Mouse (Mus musculus): ENCODE results near the gene Copb1.
A peak's percentile ranks its signal among the peaks of the same experiment; 100 is the strongest.
"Not testable (repeated sequence)": the region's sequence is repeated elsewhere in the genome, so short reads cannot be mapped to it uniquely, and the experiment has no call there.

Gene Copb1

DNA sequence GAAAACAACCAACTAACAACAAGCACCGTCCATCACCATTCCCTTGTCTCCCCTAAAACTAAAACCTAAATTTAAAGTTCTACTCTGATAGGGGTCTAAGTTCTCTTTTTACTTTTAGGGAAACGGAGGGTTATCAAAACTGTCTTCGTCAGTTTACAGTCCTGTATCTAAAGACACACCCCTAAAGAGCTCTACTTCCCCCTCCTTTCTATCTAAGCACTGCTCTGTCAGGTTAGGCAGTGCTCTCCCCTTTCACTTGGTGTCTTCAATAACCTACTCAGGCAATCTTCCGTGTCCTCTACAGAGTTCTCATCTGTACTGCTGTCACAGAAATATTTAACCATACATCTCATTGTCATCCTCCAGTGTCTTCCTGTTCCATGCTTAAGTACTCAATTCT, 34.1 kb downstream of the Copb1 start:
- DNase-seq (ENCODE audit: low read depth in 2 of 2, low spot score in 2 of 2) = no peak

DNA sequence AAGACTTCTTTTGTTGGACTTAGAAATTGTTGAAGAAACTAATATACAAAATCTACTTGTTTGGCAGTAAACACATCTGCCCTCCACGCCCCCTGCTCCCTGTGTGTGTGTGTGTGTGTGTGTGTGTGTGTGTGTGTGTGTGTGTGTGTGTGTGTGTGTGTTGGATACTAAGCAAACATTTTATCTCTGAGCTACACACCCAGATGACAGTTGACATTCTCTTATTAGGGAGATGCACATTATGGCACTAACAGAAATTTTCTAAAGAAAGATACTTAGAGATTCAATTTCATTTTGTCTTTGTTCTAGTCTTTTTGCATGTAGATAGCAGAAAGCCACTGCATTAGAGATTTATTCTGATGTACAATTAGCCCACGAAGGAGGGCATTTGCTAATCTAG, 37.6 kb downstream of the Copb1 start:
- DNase-seq (ENCODE audit: low read depth in 2 of 2, low spot score in 2 of 2) = no peak

DNA sequence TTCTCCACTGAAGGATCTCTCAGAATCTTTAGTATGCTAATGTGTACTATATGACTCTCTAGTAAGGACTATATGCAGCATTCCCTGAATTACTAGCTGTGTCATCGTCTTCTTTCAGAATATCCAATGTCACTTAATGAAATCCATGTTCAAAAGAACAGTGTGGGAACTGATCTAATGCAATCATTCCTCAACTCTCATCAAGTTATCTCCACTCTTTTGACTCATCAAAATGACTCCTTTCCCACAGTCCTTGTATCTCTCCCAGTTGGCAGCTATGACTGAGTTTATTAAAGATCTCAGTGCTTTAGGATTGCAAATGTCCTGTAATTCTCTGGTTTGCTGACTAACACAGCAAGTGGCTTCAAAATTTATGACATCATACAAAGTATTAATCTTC, 40.1 kb downstream of the Copb1 start:
- DNase-seq (ENCODE audit: low read depth in 2 of 2, low spot score in 2 of 2) = no peak

DNA sequence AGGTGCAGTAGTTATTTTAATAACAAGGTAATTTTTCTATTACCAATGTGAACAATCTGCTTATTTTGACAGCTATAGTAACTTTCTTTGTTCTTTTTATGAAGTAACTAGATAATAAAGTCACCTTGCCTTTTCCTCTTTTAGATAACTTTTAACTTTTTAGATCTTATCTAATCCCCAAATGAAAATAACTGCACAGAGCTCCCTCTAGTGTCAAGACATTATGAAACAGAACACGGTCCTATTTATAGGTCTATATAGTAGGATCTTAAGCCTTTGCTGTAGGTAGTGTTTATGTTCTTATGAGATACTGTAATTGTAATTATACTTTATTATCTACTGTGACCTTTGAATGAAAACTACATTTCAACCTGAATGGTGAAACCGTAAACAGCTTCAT, 41.0 kb downstream of the Copb1 start:
- peak in 1 of 2 experiments; percentile 54 for DNase-seq (ENCODE audit: low read depth in 2 of 2, low spot score in 2 of 2)

DNA sequence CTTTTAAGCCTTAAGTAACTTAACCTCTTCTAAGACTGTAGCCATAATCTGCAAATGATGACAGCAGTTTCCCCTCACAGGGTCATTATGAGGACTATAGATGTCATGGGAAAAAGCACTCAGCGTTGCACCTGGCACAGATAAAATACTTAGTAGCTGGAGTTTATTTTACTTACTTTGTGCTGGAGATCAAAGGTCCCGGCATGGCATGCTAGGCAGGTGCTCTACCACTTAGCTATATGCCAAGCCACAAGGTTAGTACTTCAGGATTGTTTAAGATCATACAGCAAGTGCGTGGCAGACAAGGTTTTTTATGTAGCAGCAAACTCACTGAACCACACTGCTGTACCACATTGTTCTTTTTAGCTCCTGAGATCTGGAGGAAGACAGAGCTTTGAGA, 43.9 kb downstream of the Copb1 start:
- DNase-seq (ENCODE audit: low read depth in 2 of 2, low spot score in 2 of 2) = peak; percentile 13 to 18

DNA sequence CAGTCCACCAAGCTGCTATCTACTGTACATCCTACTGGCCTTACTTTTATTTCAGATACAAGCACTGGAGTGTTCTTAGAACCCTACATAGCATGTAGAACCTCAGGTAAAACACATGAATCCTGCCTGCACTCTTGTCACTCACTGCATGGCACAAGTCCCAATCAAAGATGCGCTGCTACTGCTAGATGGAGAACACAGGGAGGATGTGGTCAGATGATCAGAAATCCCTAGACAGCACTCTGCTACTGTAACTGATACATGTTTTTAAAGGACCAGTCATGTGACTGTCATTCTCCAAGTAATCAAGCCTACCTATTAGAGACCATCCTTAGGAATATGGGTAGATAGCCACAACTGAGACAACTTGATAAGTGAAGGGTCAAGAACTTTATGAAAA, 44.7 kb downstream of the Copb1 start:
- peak; percentile 7 to 10 for DNase-seq (ENCODE audit: low read depth in 2 of 2, low spot score in 2 of 2)

DNA sequence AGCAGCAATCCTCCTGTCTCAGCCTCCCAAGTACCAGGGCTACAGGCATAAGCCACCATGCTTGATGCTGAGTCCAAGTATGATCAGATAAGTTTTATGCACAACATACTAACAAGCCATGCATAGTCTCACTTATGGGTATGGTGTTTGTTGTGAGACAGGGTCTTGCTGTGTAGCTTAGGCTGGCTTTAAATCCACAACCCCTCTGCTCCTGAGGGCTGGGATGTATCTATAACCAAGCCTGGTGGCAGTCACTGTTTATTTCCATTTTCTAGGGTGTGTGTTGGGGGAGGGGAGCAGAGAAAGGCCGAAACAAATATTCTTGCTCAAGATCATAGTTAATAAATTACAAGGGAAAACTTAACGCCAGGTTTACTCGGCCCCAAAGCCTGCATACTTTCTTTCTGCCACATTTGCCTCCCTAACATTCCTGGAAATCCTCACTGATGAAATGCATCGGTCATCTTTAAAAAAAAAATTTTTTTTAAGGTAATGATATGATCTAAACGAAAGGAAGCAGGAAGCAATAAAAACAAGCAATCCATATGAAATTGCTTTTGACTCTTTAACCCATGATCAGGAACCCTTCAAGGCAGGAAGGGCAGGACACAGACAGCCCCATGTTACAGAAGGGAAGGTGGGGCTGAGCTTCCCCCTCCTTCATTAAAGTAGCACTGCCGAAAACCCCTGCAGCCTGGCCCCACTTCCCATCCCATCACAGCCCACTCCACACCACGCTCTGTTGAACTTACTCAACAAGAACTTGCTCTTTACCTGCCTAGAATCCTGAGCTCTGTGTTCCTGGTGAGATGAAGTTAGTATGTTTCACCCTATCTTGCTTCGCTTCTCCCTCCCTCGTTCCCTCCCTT, 50.8 kb downstream of the Copb1 start:
- no peak for DNase-seq (ENCODE audit: low read depth in 2 of 2, low spot score in 2 of 2)

DNA sequence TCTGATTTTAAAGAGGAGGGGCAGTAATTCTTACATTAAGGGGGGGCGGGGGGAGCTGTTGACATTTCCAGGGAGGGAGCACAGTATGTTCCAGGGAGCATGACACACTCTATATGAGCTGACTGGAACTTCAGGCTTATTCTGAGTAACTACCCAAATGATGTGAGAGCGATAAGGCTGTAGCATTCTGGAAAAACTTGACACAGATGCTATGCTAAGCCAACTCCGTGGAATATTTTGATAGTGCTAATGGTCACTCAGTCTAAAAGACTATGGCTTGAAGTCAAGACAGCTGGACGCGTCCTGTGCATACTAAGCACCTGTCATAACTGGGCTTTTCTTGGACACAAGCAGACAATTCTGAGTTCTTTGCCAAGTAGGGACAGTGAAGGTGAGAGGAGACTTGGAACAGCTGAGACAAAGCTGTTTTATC, 51.5 kb downstream of the Copb1 start:
- no peak for DNase-seq (ENCODE audit: low read depth in 2 of 2, low spot score in 2 of 2)

DNA sequence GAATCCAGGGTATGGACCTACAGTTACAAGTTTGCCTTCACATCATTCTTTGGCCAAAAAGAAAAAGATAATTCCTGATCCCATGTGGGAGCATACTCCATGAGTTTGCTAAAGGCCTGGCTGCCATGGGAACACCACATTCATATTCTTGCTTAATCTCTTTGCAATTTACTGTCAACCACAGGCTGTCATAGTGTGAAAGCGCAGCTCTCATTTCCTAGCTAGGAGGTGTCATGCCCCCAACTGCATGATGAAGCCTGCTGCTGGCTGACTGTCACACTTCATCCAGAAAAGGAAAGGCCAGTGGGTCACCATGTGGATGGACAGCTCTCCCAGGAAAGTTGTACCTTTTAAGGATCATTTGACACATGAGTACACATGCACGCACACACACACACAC, 53.9 kb downstream of the Copb1 start:
- no peak for DNase-seq (ENCODE audit: low read depth in 2 of 2, low spot score in 2 of 2)

DNA sequence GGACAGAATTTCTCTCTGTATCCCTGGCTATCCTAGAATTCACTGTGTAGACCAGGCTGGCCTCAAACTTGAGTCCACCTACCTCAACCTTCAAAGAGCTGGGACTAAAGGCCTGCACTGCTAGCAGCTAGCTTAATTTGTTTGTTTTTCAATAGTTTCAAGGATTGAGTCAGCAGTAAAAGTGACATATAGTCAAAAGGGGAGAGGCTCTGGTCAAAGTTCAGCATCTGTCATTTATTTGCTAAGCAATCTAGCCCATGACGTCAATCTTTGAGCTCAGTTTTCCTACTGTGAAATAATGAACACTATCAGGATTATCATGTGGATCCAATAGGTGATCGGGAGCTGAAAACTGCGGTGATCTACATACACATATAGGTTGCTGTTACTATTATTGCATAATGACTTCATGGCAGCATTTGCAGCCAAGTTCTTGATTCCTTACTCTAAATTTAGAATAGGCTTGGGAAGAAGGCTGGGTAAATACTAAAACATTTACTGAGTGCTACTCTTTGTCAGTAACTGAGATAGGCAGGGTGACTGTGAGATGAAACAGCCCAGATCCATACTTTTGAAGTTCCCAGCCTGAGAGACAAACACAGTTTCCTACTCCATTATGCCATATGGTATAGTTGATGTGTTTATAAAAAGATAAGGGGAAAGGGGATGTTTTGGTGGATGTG, 54.9 kb downstream of the Copb1 start:
- no peak for DNase-seq (ENCODE audit: low read depth in 2 of 2, low spot score in 2 of 2)

DNA sequence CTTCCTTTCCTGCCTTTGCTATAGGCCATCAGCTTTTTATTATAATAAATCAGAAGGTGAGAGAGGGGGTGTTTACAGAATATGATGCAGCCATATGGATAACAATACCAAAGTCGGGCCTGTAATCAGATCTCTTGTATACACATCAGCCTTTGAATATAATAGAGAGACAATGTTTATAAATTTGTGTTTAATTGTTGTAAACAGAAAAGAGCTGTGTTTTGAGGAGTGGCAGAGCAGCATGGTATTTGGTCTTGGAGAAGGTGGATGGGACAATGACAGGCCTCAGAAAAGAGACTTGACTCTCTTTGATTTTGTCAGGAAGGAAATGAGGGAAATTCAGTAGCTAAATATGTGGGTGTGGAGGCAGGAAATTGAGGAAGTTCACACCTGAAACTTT, 56.3 kb downstream of the Copb1 start:
- no peak for DNase-seq (ENCODE audit: low read depth in 2 of 2, low spot score in 2 of 2)

DNA sequence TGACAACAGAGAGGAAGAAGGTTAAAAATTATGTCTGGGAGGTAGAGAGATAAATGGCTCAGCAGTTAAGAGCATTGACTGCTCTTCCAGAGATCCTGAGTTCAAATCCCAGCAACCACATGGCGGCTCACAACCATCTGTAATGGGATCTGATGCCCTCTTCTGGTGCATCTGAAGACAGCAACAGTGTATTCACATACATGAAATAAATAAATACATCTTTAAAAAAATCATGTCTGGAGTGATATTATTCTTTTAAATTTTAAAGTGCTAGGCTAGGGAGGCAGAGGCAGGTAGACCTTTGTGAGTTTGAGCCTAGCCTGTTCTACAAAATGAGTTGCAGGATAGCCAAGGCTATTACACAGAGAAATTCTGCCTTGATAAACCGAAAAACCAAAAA, 57.9 kb downstream of the Copb1 start:
- DNase-seq (ENCODE audit: low read depth in 2 of 2, low spot score in 2 of 2) = not testable (repeated sequence)

DNA sequence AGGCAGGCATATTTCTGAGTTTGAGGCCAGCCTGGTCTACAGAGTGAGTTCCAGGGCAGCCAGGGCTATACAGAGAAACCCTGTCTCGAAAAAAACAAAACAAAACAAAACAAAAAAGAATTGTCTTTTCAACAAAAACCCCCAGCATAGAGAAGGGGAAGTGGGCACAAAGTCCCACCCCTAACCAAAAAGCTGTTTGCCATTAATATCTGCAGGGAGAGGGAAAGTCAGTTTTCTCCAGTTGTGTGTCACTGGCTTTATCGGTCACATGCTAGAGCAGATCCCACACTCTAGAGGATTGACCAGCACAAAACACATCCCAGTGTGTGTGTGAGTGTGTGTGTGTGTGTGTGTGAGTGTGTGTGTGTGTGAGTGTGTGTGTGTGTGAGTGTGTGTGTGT, 59.7 kb downstream of the Copb1 start:
- DNase-seq (ENCODE audit: low read depth in 2 of 2, low spot score in 2 of 2) = not testable (repeated sequence)

DNA sequence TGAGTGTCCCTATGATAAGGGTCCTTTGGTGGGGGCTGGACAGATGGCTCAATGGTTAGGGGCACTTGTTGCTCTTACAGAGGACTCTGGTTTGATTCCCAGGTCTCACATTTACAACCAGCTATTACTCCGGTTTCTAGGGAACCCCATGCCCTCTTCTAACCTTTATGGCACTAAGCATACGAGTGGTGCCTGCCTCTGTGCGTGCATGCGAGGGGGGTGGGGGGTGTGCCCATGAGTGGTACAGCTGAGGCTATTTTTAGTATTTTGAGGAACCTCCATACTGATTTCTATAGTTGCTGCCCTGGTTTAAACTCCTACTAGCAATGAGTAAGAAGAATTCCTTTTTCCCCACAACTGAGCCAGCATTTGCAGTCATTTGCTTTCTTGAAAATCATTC, 60.3 kb downstream of the Copb1 start:
- no peak for DNase-seq (ENCODE audit: low read depth in 2 of 2, low spot score in 2 of 2)

DNA sequence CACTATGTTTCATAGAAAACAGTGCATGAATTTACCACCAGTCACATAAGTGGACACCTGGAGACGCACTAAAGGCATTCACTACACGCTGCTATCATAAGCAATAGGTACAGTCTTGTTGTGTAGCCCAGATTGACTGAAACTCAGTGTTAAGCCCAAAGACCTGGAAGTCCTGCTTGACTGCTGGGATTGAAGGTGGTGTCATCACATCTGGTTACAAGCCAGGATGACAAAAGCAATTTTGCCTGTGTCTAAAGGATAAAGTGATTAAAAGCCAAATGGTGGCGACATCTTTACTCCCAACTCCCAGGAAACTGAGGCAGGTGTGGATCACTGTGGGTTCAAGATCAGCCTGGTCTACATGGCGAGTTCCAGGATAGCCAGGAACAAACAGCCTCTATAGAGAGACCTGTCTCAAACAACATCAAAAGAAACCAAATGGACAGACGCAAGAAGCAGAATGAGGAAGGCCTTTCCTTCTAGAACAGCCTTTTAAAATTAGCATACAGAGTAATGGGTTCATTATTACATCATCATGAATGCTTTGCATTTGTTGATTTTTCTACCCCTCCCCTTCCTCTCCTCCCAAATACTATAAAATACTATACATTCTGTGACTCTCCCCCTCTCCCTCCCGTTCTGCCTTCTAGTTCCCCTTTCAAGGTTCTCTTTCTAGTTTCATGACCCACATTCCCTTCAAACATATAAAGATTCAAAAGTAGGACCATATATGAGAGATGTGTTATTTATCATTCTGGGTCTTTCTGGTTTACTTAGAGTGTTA, 61.0 kb downstream of the Copb1 start:
- DNase-seq (ENCODE audit: low read depth in 2 of 2, low spot score in 2 of 2) = no peak

DNA sequence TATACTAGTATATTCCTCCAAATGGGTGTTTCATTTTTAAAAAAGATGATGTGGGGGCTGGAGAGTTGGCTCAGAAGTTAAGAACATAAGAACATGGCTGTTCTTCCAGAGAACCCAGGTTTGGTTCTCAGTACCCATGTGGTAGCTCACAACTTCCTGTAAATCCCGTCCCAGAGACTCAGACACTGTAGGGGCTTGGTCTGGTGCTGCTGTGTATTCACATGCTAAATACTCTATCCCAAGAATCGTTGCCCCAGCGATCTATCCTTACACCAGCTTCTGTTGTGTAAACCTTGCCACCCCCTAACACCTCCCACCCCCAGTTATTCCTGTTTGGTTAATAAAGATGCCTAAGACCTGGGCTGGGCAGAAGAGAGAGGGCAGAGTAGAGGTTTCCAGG, 61.9 kb downstream of the Copb1 start:
- no peak for DNase-seq (ENCODE audit: low read depth in 2 of 2, low spot score in 2 of 2)

DNA sequence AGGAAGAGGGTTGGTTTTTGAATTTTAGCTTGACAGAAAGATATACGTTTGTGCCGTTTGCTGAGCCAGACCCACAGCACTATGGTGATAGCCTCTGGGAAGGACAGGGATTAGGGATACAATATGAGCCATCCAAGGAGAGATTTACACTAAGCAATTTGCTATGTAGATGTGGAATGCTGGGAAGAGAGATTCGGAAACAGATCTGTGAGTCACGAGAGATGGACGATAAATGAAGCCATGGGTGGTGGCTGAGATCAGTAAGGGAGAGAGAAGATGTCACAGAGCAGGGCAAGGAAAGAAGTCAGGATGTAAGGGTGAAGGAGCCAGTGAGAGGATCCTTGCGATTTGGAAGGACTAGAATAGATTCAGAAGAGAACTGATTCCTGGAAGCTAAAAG, 71.1 kb downstream of the Copb1 start:
- no peak for DNase-seq (ENCODE audit: low read depth in 2 of 2, low spot score in 2 of 2)

DNA sequence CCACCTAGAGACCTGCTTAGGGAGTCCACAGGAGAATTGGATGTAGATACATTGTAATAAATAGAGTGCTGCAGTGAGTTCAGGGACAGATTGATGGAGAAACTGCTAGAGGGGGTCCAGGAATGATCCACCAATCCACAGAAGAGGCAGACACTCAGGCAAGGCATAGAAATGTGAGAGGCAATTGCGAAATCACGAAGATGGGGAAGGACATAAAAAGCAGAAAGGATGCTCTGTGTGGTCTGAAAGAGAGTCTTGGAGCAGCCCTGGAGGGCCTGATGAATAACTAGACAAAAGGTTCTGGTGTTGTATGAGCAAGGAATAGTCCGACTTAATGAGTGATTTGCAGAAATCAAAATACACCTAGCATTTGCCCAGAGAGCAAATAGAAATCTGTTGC, 71.8 kb downstream of the Copb1 start:
- no peak for DNase-seq (ENCODE audit: low read depth in 2 of 2, low spot score in 2 of 2)

DNA sequence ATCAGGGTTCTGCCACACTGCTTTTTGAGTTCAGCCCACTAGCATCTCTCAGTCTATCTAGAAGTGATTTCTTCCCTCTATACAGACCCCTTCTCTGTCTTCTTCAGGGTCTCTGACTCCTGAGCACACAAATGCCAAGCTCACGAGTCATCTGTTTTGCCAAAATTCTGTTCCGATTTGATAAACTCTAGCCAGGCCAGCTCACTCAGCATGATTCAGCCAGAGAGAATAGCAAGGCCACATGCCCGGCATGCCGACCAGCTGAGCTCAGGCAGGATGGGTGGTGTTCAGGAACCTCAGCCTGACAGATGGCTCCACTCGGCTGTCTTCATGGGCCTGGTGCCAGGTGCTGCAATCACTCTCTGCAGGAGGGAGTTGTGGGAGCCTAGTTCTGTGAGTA, 73.1 kb downstream of the Copb1 start:
- peak in 1 of 2 experiments; percentile 12 for DNase-seq (ENCODE audit: low read depth in 2 of 2, low spot score in 2 of 2)

DNA sequence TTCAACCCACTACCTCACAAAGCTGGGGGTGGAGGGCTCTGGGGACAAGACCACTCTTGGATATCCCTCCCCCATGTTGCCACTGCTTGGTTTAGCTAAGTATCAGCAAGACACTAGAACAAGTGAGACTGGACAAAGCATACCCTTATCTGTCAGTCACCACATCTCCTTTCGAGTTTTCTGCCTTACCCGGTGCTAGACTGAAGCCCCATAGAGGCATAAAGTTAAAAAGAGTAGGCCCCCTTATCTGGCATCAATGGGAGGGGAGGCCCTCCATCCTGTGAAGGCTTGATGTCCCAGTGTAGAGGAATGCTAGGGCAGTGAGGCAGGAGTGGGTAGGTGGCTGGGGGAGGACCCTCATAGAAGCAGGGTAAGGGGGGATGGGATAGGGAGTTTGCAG, 77.9 kb downstream of the Copb1 start:
- no peak for DNase-seq (ENCODE audit: low read depth in 2 of 2, low spot score in 2 of 2)

DNA sequence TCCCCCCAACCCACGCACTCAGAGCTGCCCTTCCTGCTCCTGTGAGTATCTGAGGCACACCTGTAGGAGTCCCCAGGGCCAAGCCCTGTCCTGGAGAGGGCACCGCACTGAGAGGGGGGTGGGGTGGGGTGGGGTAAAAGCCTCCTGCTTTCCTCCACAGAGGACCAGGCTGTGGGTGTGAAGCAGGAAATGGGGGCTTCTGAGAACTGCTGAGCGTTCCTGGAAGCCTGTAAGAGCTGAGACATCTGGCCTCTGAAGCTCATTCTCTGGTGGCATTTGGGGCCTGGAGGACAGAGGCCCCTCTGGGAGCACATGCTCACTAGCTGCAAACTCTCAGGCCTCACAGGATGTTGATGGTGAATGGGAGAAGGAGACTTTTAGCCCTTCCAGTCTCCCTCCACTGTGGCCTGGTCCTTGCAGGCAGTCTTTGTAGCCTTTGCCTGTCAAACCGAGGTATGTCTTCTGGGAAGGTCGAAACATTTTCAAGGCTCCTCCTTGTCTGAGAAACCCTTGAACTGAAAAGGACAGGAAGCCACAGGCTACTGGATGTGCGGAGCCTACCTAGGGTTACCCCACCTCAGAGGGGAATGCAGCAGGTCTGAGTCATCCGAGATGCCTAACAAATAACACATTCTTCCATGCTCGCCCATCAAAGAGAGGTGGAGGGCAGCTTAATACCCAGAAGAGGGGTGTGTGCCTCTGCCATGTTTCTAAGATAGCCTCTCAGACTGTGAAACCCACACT, 83.0 kb downstream of the Copb1 start:
- DNase-seq (ENCODE audit: low read depth in 2 of 2, low spot score in 2 of 2) = peak; percentile 30 to 34

All from CD8-positive naive resting alpha-beta T cell, adult 2 months (primary cell).